Mouse (Mus musculus) liver, embryonic 14.5 days (tissue): ENCODE results near the gene Cit.

Source experiments
- CTCF ChIP-seq: IDR thresholded peaks from 2 replicates; pipeline ENCODE4 v1.5.1; 2016; ENCODE audit warnings: antibody characterized with exemption, low read depth, control low read depth
- EP300 ChIP-seq: IDR thresholded peaks from 2 replicates; pipeline ENCODE4 v1.6.1; 2016; ENCODE audit warnings: antibody characterized with exemption, low read depth

- TF ChIP-seq CTCF = no peak
- TF ChIP-seq EP300 = no peak
These were observed 146.6 kb downstream of the Cit start for GRCm38 (mm10) chr5:115991717-115992116.
